Mouse (Mus musculus) neural tube, embryonic 15.5 days (tissue): ENCODE measurements at regions not wholly inside any gene's neighbourhood (a gene's known extent, or its start where the extent isn't known, plus 50 kb on each side); places are given as distances from the start of the nearest gene placed in this dataset.

ENCODE experiments used
- ATAC-seq: fragments of 200-750 bp; cut with Nextera tagmentation; 2 replicates; pipeline ENCODE4 v1.8.0; 2017; ENCODE audit warnings: mild to moderate bottlenecking, moderate TSS enrichment, moderate library complexity; ENCODE audit not compliant: low FRiP score
- H3K27ac ChIP-seq: fragments of 300-500 bp; sonication (generic); replicated peaks from 2 replicates; pipeline ENCODE4 v1.5.1; 2015; ENCODE audit warnings: mild to moderate bottlenecking, inconsistent platforms
- H3K27me3 ChIP-seq: fragments of 300-500 bp; sonication (generic); replicated peaks from 2 replicates; pipeline ENCODE4 v1.6.1; 2015; ENCODE audit warnings: inconsistent platforms
- H3K36me3 ChIP-seq: fragments of 300-500 bp; sonication (generic); 2 replicates; pipeline ENCODE4 v1.6.1; 2015; ENCODE audit warnings: inconsistent platforms
- H3K4me1 ChIP-seq: fragments of 300-500 bp; sonication (generic); 2 replicates; pipeline ENCODE4 v1.6.1; 2015; ENCODE audit warnings: inconsistent platforms
- H3K4me2 ChIP-seq: fragments of 300-500 bp; sonication (generic); 2 replicates; pipeline ENCODE4 v1.6.1; 2015; ENCODE audit warnings: inconsistent platforms, mild to moderate bottlenecking, moderate library complexity
- H3K4me3 ChIP-seq: fragments of 300-500 bp; sonication (generic); replicated peaks from 2 replicates; pipeline ENCODE4 v1.5.1; 2015; ENCODE audit warnings: mild to moderate bottlenecking, inconsistent platforms
- H3K9ac ChIP-seq: fragments of 300-500 bp; sonication (generic); replicated peaks from 2 replicates; pipeline ENCODE4 v1.6.1; 2015; ENCODE audit warnings: mild to moderate bottlenecking, inconsistent platforms
- H3K9me3 ChIP-seq: fragments of 300-500 bp; sonication (generic); replicated peaks from 2 replicates; pipeline ENCODE4 v1.6.1; 2016; ENCODE audit warnings: inconsistent platforms
- WGBS: fragments of 180-500 bp; shearing (Covaris S2); methylation state at CpG from one replicate; pipeline ENCODE4 v1.1.7; 2015; ENCODE audit warnings: mixed read lengths; 5-methylcytosine and 5-hydroxymethylcytosine counted together

- Histone ChIP-seq H3K9me3 (no peaks in the 10 kb centered on the region), H3K4me1 (no peaks in the 10 kb centered on the region), H3K9ac (no peak overlapping the region), H3K4me2 (no peak overlapping the region), H3K4me3 (no peak overlapping the region), H3K27me3 (no peaks in the 10 kb centered on the region; the same call in 1 of the 2 replicates), H3K36me3 (no peaks in the 10 kb centered on the region), H3K27ac (no peak overlapping the region)
- 82% methylated on average over 6 of the region's 6 CpGs for WGBS
- ATAC-seq, result no peak
These were observed 260.6 kb downstream of the Epha4 start for GRCm38 (mm10) chr1:77254276-77254675.

DNA sequence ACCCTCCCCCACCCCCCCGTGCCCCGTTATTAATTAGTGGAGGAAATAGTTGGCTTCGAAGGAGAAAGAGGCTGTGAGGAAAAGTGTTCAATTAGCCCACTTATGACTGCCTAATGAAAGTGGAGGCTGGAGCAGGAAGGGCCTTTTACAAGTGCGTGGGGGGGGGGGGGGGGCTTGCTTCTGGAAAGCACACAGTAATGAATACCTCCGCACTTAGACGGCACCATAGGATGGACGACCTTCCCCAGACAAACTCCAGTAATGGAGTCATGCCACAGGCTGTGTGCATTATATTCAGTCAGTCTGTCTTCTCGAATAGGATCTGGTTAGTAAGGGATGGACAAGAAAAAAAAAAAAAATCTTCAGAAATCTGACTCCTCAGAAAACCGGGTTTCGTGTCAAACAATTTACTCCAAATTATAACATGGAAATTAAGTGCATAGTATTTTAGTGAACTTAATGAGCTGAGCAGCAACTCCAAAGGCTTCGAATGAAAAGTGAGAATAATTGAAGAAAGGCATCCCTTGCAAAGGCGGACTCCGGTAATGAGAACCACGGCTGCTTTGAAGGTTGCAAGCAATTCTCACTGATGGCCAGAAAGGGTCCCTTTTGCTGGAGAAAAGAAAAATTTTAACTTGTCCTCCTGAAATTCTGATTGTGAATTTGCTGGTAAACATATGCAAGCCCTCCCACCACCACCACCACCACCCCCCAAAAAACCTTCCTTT lies 258.6 kb downstream of the Epha4 start:
- no peak overlapping the region for H3K4me2 ChIP-seq
- no peaks in the 10 kb centered on the region for H3K9me3 ChIP-seq
- ATAC-seq, result no peak
- no peaks in the 10 kb centered on the region; the same call in 1 of the 2 replicates for H3K27me3 ChIP-seq
- no peaks in the 10 kb centered on the region for H3K36me3 ChIP-seq
- no peak overlapping the region for H3K27ac ChIP-seq
- 60% methylated on average over 14 of the region's 14 CpGs for WGBS
- no peak overlapping the region for H3K4me3 ChIP-seq
- 0 out of 2 replicates have a peak, but pooled peaks cover 2% of the 10 kb centered on the region for H3K4me1 ChIP-seq
- no peak overlapping the region for H3K9ac ChIP-seq

GRCm38 (mm10) chr1:77258730-77259310 lies 256.1 kb downstream of the Epha4 start:
- Histone ChIP-seq H3K9me3 (no peaks in the 10 kb centered on the region), H3K4me3 (no peak overlapping the region), H3K4me1 (0 out of 2 replicates have a peak, but pooled peaks cover 2% of the 10 kb centered on the region), H3K36me3 (no peaks in the 10 kb centered on the region), H3K4me2 (no peak overlapping the region), H3K9ac (no peak overlapping the region), H3K27ac (no peak overlapping the region), H3K27me3 (no peaks in the 10 kb centered on the region)
- ATAC-seq, result no peak
- WGBS, result 61% methylated on average over 7 of the region's 7 CpGs

DNA sequence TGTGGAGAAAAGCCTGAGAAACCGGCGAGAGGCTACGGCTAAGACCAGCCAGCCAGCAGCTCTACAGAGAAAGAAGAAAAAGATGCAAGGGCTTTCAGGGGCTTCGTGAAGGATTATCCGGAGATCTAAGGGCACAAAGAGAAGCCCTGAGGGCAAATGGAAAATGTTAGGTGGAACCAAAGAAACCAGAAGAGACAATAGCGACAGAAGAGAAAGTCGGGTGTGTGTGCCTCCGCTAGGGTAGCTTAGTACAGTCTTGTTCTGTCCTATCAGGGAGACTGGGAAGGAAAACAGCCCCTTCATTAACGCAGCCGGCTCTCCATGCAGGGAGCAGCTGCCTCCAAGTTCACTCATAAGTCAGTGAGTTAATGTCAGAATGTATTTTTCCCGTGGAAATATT lies 255.1 kb downstream of the Epha4 start:
- Histone ChIP-seq H3K4me1 (0 out of 2 replicates have a peak, but pooled peaks cover 2% of the 10 kb centered on the region), H3K4me3 (no peak overlapping the region), H3K9ac (no peak overlapping the region), H3K9me3 (no peaks in the 10 kb centered on the region), H3K27ac (no peak overlapping the region), H3K4me2 (no peak overlapping the region), H3K27me3 (no peaks in the 10 kb centered on the region), H3K36me3 (no peaks in the 10 kb centered on the region)
- WGBS, result 56% methylated on average over 11 of the region's 11 CpGs
- no peak for ATAC-seq

GRCm38 (mm10) chr1:77261678-77262077 lies 253.2 kb downstream of the Epha4 start:
- 90% methylated on average over 4 of the region's 4 CpGs for WGBS
- no peak overlapping the region for H3K4me2 ChIP-seq
- H3K27ac ChIP-seq, result no peak overlapping the region
- ATAC-seq, result no peak
- H3K4me1 ChIP-seq, result peaks cover 2% of the 10 kb centered on the region; the same call in 1 of the 2 replicates
- no peaks in the 10 kb centered on the region for H3K36me3 ChIP-seq
- H3K9me3 ChIP-seq, result no peaks in the 10 kb centered on the region
- H3K27me3 ChIP-seq, result no peaks in the 10 kb centered on the region
- H3K9ac ChIP-seq, result no peak overlapping the region
- H3K4me3 ChIP-seq, result no peak overlapping the region

GRCm38 (mm10) chr1:77265677-77266076 lies 249.2 kb downstream of the Epha4 start:
- ATAC-seq, result no peak
- 49% methylated on average over 8 of the region's 8 CpGs for WGBS
- Histone ChIP-seq H3K4me2 (no peak overlapping the region), H3K4me3 (no peak overlapping the region), H3K27me3 (no peaks in the 10 kb centered on the region), H3K27ac (no peak overlapping the region), H3K36me3 (no peaks in the 10 kb centered on the region), H3K9me3 (no peaks in the 10 kb centered on the region), H3K9ac (no peak overlapping the region), H3K4me1 (no peaks in the 10 kb centered on the region; the same call in 1 of the 2 replicates)

DNA sequence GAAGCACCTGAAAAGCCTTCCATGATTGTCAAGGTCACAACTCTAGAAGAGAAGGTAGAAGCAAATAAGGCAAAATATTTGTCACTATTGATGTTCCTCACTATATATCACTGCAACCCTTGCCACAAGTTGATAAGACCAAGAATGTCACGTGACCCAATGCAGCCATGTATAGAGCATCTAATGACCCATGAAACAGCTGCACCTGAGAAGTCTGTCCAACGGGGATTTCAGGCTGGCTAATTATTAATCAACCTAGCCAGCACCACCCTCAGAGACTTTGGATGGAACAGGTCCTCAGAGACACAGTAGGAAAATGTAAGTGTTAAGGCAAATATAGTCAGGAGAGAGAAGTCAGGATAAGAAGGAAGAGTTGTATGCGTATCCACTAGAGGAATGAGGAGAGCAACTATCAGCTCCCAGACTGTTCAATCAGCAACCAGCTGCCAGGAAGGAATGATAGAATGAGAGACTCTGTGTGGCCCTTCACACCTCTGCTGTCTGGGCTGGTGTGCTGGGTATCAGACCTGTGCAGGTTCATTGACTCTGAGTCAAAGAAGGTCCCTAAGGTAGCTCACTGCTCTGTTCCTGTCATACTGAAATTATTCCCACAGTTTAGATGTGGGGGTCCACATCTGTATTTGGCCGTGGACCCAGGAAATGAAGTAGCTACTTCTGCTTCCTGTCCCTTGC lies 247.4 kb downstream of the Epha4 start:
- no peak for ATAC-seq
- no peak overlapping the region for H3K9ac ChIP-seq
- H3K36me3 ChIP-seq, result no peaks in the 10 kb centered on the region
- H3K4me2 ChIP-seq, result no peak overlapping the region
- no peaks in the 10 kb centered on the region for H3K27me3 ChIP-seq
- no peaks in the 10 kb centered on the region; the same call in 1 of the 2 replicates for H3K4me1 ChIP-seq
- no peak overlapping the region for H3K27ac ChIP-seq
- no peak overlapping the region for H3K4me3 ChIP-seq
- WGBS, result 73% methylated on average over 4 of the region's 4 CpGs
- H3K9me3 ChIP-seq, result no peaks in the 10 kb centered on the region

GRCm38 (mm10) chr1:77275297-77275696 lies 239.6 kb downstream of the Epha4 start:
- WGBS, result 35% methylated on average over 9 of the region's 9 CpGs
- ATAC-seq, result no peak

DNA sequence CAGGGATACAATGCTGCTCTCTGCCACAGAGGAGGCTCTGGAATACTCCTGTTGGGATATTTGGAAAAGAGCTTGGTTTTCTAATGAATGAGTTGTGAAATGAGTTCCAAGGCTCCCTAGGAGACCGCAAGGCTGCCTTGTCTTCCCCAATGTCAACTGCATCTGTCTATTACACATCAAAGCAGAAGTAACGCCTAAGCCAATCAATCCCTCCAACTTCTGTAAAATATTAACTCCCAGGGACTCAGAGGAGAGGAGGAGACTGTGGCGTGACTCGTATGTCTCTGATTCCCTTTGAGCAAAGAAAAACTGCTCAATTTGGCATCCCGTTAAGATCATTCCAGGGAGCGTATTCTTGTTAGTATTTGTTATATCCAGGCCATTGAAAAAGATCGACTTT lies 235.3 kb downstream of the Epha4 start:
- ATAC-seq, result no peak
- no peaks in the 10 kb centered on the region for H3K27me3 ChIP-seq
- H3K9ac ChIP-seq, result no peak overlapping the region
- no peaks in the 10 kb centered on the region for H3K9me3 ChIP-seq
- peaks cover 9% of the 10 kb centered on the region; the same call in 1 of the 2 replicates for H3K4me1 ChIP-seq
- 41% methylated on average over 7 of the region's 7 CpGs for WGBS
- H3K4me2 ChIP-seq, result no peak overlapping the region
- H3K27ac ChIP-seq, result no peak overlapping the region
- H3K4me3 ChIP-seq, result no peak overlapping the region
- H3K36me3 ChIP-seq, result no peaks in the 10 kb centered on the region

More at GRCm38 (mm10) chr1:77275297-77275696, 239.6 kb downstream of the Epha4 start:
- H3K36me3 ChIP-seq, result no peaks in the 10 kb centered on the region
- no peak overlapping the region for H3K4me2 ChIP-seq
- H3K9ac ChIP-seq, result no peak overlapping the region
- H3K9me3 ChIP-seq, result no peaks in the 10 kb centered on the region
- no peaks in the 10 kb centered on the region for H3K27me3 ChIP-seq
- H3K27ac ChIP-seq, result no peak overlapping the region
- H3K4me1 ChIP-seq, result peaks cover 9% of the 10 kb centered on the region; the same call in 1 of the 2 replicates
- no peak overlapping the region for H3K4me3 ChIP-seq

GRCm38 (mm10) chr1:77280373-77281038 lies 234.4 kb downstream of the Epha4 start:
- no peak for ATAC-seq
- no peak overlapping the region for H3K4me2 ChIP-seq
- H3K9ac ChIP-seq, result no peak overlapping the region
- no peaks in the 10 kb centered on the region for H3K9me3 ChIP-seq
- no peak overlapping the region for H3K4me3 ChIP-seq
- H3K27me3 ChIP-seq, result no peaks in the 10 kb centered on the region
- WGBS, result 92% methylated on average over 11 of the region's 11 CpGs
- no peaks in the 10 kb centered on the region for H3K36me3 ChIP-seq
- peaks cover 6% of the 10 kb centered on the region; the same call in 1 of the 2 replicates for H3K4me1 ChIP-seq
- no peak overlapping the region for H3K27ac ChIP-seq

GRCm38 (mm10) chr1:77281741-77282140 lies 233.1 kb downstream of the Epha4 start:
- Histone ChIP-seq H3K27me3 (no peaks in the 10 kb centered on the region), H3K4me1 (peaks cover 6% of the 10 kb centered on the region; the same call in 1 of the 2 replicates), H3K9ac (no peak overlapping the region), H3K9me3 (no peaks in the 10 kb centered on the region), H3K4me3 (no peak overlapping the region), H3K4me2 (no peak overlapping the region), H3K36me3 (no peaks in the 10 kb centered on the region), H3K27ac (no peak overlapping the region)
- WGBS, result 90% methylated on average over 4 of the region's 4 CpGs
- ATAC-seq, result no peak
